Mouse (Mus musculus): ENCODE data around the gene Myo5c. TPM values are rescaled to one million over a fixed set of nuclear protein-coding genes. Genes with fewer than 3 reads are reported as not detected.

Gene Myo5c
- polyA plus RNA-seq, 1 experiment from 2014 or later, result 0.47 TPM

Other genes starting within 250 kb of the Myo5c start
- gene Arpp19, start 194.4 kb upstream of the Myo5c start, polyA plus RNA-seq (2015; fragmentation: Nextera tagmentation; extraction: Ambion mirVana), result 233 and 249 TPM in 2 replicates
- 32.9 and 34.5 TPM in 2 replicates for gene Myo5a, start 161.0 kb upstream of the Myo5c start, polyA plus RNA-seq (2015; fragmentation: Nextera tagmentation; extraction: Ambion mirVana)
- gene Gnb5, start 74.3 kb downstream of the Myo5c start, polyA plus RNA-seq (2015; fragmentation: Nextera tagmentation; extraction: Ambion mirVana), result 50.8 and 60.2 TPM in 2 replicates
- gene Bcl2l10, start 115.7 kb downstream of the Myo5c start, polyA plus RNA-seq (2015; fragmentation: Nextera tagmentation; extraction: Ambion mirVana), result not detected in 2 replicates
- 139 and 141 TPM in 2 replicates for gene Mapk6, start 178.0 kb downstream of the Myo5c start, polyA plus RNA-seq (2015; fragmentation: Nextera tagmentation; extraction: Ambion mirVana)
- 41.9 and 43.7 TPM in 2 replicates for gene Leo1, start 209.5 kb downstream of the Myo5c start, polyA plus RNA-seq (2015; fragmentation: Nextera tagmentation; extraction: Ambion mirVana)